Mouse (Mus musculus): ENCODE data around the gene 4930572O03Rik.
"Not testable (repeated sequence)": the region's sequence is repeated elsewhere in the genome, so short reads cannot be mapped to it uniquely, and the experiment has no call there.

4930572O03Rik gene

DNA sequence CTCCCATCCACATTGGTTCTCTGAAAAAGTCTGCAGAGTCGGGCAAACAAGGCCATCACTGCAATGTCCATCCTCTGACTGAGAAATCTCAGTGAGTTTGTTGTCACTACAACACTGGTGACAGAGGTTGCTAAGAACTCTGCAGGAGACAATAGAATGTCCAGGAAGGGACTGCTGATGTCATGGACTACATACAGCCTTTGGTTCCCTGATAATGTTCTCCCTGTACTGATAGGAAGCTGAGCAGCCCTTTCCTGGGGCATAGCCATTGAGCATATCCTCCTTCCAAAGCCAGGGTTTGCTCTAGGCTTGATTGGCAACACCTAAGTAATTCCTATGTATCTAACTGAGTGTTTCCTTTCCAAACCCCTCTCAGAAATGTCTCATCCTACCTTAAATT lies at the start of gene 4930572O03Rik:
4930572O03Rik (minus strand) TSS at position 101 of the 400 bp plus-strand sequence.
- DNase-seq, result not testable (repeated sequence)

GRCm38 (mm10) chr5:15702891-15703290 lies 46.0 kb upstream of the 4930572O03Rik start:
- DNase-seq, result peak in 1 of 2 experiments; percentile 17

GRCm38 (mm10) chr5:15697719-15698118 lies 40.9 kb upstream of the 4930572O03Rik start:
- DNase-seq, result not testable (repeated sequence)

- DNase-seq, result not testable (repeated sequence)
These were observed 35.0 kb upstream of the 4930572O03Rik start for GRCm38 (mm10) chr5:15691849-15692248.

DNA sequence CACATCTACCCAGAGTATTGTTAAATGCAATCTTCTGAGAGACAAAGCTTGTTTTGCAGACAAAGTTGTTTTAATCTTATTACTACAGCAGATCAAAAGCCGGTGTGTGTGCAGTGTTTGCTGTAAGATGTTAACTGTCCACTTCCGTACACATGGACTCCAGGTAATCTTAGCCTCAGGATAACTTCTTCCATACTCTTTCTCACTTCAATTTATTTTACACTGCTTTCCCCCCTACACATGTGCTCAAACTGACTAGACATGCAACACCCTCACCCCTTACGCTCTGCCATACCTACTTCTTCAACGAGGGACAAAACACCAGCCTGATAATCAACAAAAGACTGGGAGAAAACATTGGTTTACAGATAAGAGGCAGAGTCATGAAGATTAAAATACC lies 34.0 kb upstream of the 4930572O03Rik start:
- not testable (repeated sequence) for DNase-seq

DNA sequence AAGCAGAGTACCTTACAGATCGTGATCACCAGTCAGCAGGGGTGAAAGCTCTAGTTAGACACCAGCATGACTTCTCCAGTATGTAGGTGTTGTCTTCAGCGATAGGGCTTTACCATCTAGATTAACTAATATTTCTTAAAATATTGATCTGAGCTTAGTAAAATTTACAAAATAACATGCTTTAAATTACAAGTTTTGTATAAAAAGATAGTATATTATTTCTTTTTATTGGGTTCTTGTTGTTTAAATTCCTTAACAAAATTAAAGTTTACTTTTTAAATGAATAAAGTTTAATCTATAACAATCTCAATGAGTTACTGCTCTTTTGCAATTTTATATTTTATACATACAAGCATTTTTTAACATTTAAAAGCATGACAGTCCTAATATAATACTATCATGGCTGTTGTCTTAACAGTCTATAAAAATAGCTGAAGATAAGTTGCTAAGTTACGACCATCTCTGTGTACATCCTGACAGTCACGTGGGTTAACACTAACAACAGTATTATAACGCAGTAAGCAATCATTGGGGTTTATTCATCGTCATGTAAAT lies 32.9 kb upstream of the 4930572O03Rik start:
- not testable (repeated sequence) for DNase-seq

GRCm38 (mm10) chr5:15688874-15689658 lies 32.2 kb upstream of the 4930572O03Rik start:
- not testable (repeated sequence) for DNase-seq

GRCm38 (mm10) chr5:15681301-15682035 lies 24.6 kb upstream of the 4930572O03Rik start:
- DNase-seq, result peak; percentile 73 to 82

DNA sequence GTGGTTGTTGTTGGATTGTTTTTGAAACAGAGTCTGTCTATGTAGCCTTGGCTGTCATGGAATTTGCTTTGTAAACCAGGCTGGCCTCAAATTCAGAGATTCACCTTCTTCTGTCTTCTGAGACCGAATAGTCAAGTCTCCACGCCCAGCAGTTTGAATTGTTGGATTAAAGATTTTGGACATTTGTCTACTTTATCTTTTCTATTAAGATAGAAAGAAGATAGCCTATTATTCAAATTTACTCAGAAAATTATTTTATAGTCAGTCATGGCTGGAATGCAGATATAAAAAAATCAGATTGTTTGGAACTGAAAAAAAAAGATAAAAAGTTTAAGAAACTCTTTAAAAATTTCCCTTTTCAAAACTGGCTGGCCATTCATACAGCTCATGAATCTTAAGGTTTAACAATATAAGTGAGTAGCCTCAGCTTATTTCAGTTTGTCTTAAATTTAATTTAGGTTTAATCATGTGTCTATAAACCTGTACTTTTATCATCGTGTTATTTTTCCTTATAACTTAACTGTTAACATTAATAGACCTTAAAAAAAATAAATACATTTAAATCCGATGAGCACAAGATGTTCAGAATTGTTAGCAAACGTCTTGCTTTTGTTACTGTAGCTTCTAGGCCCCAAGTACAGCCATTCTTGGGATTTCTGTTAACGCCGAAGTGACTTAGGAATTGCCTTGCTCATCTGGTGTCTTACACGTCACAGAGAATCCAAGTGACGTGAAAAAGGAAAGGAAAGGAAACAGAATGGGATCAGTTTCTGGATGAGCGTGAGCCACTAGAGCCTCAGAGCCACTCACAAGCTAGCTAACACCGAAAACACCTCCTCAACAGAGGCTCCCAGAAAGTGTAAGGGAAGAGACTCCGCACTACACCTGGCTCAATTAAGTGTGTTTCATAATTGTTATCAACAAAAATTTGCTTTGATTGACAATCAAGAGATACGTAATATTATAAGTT lies 23.4 kb upstream of the 4930572O03Rik start:
- not testable (repeated sequence) for DNase-seq

DNA sequence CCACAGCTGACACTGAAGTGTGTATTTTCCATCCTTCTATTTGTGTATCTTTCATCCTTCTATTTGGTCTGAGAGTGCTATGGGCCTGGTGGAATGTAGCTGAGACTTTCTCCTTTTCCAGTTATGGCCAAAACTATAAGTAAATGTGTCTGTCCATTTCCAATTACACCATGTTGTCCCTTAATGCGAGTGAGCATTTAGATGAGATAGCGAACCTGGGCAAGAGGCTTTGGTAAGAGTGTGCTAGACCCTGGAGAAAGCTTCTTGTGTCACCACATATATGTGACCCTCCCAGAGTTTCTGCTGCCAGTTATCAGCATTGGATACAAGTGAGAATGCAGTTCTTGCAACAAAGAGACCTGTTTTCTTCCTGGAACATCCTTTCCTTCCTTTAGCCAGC lies 22.0 kb upstream of the 4930572O03Rik start:
- DNase-seq, result not testable (repeated sequence)

- not testable (repeated sequence) for DNase-seq
These were observed 20.9 kb upstream of the 4930572O03Rik start for GRCm38 (mm10) chr5:15677750-15678149.

- not testable (repeated sequence) for DNase-seq
These were observed 17.8 kb upstream of the 4930572O03Rik start for GRCm38 (mm10) chr5:15674429-15675244.

- not testable (repeated sequence) for DNase-seq
These were observed 17.1 kb upstream of the 4930572O03Rik start for GRCm38 (mm10) chr5:15673989-15674388.

- not testable (repeated sequence) for DNase-seq
These were observed 13.9 kb upstream of the 4930572O03Rik start for GRCm38 (mm10) chr5:15670789-15671188.

DNA sequence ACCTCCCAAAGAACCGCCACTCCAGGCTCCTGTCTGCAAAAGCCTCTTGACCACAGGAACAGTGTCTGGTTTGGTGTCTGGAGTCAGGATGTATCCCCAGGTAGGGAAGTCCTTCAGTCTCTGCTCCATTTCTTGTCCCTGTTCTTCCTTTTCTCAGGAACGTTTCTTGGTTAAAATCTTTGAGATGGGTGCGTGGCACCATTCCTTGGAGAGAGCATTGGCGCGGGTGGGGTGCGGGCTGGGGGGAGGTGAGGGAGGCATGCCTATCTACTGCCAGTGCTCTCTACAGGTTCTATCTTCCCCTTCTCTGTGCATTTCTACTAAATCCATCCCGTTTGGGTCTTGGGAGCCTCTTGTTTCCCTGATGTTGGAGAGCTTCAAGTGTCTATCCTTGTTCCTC lies 7.0 kb upstream of the 4930572O03Rik start:
- DNase-seq, result peak in 1 of 2 experiments; percentile 26

- not testable (repeated sequence) for DNase-seq
These were observed 4.5 kb downstream of the 4930572O03Rik start for GRCm38 (mm10) chr5:15652334-15652733.

- DNase-seq, result peak in 1 of 2 experiments; percentile 1
These were observed 11.2 kb downstream of the 4930572O03Rik start for GRCm38 (mm10) chr5:15645707-15646106.

- DNase-seq, result peak in 1 of 2 experiments; percentile 1
These were observed 19.2 kb downstream of the 4930572O03Rik start for GRCm38 (mm10) chr5:15637637-15638036.

- DNase-seq, result peak in 1 of 2 experiments; percentile 29
These were observed 26.8 kb downstream of the 4930572O03Rik start for GRCm38 (mm10) chr5:15630068-15630467.

DNA sequence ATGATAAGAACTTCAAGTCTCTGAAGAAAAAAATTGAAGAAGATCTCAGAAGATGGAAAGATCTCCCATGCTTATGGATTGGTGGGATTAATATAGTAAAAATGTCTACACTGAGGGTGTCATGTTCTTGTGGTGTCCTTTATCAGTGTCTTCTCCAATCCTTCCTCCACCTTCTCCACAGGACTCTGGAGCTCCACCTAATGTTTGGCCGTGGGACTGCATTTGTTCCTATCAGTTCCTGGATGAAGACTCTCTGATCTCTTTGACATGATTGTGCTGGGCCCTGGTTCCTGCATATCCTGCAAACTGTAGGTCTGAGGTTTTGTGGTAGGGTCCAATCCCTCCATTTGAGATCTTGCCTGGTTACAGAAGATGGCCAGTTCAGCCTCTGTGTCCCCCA lies 28.7 kb downstream of the 4930572O03Rik start:
- DNase-seq, result peak in 1 of 2 experiments; percentile 60

- DNase-seq, result not testable (repeated sequence)
These were observed 38.1 kb downstream of the 4930572O03Rik start, which contains the start of gene Speer4d for GRCm38 (mm10) chr5:15618764-15619163. TSS of gene Speer4d (plus strand) at chr5:15619064.
